Mouse (Mus musculus): ENCODE data around the gene Nags. TPM values are rescaled to one million over a fixed set of nuclear protein-coding genes. Genes with fewer than 3 reads are reported as not detected.

Gene Nags
- 1.1 and 1.3 TPM in 2 replicates for polyA plus RNA-seq (2012)

GRCm38 (mm10) chr11:102145471-102146001 is at the start of gene Nags:
TSS of gene Nags (plus strand) at chr11:102145513.

DNA sequence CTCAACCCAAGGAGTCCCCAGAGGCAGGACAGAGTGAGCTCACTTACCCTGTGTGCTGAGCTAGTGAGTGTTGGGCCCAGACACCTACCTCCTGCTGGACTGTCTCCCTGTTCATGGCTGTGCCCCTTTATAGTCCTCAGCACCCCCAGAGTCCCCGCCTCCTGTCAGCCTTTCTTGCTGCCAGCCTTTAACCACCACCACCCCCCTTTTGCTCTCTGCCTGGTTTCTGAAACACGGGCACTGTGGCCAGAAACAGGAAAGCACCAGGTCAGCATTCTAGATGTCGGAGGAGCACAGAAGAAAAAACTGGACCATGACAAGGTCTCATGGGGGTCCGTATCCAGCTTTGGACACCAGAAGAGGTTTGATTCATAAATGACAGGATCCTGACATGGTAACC is 44.1 kb upstream of the Nags start, which contains the start of gene Ppy:
Gene Ppy, minus strand, starts transcription at position 101 of the 400 bp plus-strand sequence.

GRCm38 (mm10) chr11:102107732-102108131 is 37.6 kb upstream of the Nags start, which contains the start of gene Pyy:
TSS of gene Pyy (minus strand) at chr11:102107832.

GRCm38 (mm10) chr11:102156039-102156785 is 10.9 kb downstream of the Nags start, which contains the start of gene Tmem101:
TSS of gene Tmem101 (minus strand) at chr11:102156404.

DNA sequence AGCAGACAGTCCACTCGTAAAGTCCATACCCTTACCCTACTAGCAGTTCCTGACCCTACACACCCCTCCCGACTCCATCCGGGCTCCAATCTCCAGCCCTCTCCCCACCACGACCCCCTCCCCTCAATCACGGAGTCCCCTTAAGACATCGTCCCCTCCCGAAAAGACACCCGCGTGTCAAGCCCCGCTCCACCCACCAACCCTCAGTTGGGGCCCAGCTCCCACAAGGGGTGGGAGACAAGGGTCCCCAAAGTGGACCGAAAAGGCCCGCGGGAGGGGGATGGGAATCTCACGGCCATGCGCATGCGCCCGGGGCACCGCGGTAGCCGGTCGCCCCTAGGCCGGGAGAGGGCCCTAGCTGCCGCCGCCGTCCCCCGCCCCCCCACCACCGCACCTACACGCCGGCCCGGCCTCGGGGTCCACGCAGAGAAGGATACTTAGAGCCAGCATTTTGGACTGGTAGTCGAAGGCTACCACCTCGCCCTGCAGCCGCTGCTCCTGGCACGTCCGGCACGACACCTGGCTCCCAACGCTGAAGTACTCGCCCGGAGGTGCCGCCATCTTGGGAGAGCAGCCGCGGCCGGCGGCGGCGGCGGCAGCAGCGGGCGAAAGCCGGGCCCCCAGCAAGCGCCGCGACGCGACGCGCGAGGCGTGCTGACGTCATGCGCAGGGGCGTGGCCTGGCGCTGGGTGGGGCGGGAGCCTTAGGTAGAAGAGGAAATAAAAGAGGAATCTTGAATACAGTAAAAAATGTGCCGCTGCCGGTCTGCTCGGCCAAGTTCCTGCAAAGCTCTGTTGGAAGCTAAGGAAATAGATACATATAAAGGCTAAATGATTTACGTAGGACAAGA is 39.6 kb downstream of the Nags start, which contains the start of gene Lsm12:
Gene Lsm12, minus strand, starts transcription at position 651 of the 850 bp plus-strand sequence.

DNA sequence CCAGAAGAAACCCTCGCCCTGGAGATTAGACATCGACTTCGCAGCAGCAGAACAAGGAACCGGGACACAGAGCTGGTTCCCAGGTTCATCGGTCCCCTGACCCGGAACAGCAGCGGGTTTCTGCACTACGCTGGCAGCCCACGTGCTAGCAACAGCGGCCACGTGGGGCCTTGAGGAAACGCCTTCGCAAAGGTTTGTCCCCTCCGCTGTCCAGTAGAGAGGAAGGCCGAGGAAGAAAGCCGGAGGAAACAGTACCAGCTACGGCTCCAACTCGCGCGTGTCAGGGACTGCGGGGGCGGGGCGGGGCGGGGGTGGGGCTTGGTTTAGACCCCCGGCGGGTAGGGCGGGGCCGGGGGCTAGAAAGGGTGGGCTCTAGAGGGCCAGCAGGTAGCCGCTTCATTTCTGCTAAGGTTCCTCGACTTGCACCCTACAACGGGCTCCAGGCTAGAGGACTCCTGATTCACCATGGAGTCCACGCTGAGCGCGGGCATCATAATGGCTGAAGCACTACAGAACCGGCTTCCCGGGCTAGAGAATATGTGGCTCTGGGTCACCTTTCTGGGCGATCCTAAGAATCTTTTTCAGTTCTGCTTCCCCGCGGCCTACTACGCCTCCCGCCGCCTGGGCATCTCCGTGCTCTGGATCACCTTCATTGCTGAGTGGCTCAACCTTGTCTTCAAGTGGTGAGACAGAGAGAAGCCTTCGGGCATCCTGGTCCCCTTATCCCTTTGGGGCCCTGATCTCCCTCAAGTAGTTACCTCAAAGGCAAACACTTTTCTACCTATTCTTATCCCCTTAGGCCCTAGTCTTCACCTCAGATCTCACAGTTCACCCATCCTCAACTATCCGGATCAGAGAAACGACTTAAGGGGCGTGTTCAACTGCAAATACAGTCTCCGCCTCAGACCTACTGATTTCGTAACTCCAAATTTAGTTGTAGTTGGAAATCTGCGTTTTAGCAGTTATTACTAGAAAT is 44.4 kb downstream of the Nags start, which contains the start of gene G6pc3:
Gene G6pc3, plus strand, starts transcription at position 160 of the 976 bp plus-strand sequence.

Other genes with a start within 250 kb of the Nags start
- 0.04 and 0.06 TPM in 2 replicates for gene Sost, start 178.5 kb upstream of the Nags start, polyA plus RNA-seq (2012)
- gene Cfap97d1, start 161.2 kb upstream of the Nags start, polyA plus RNA-seq (2012) = not detected in 2 replicates
- 9.9 and 11.0 TPM in 2 replicates for gene Dusp3, start 158.5 kb upstream of the Nags start, polyA plus RNA-seq (2012)
- 0.08 TPM in 1 of 2 replicates, not detected in the other for gene Mpp3, start 117.1 kb upstream of the Nags start, polyA plus RNA-seq (2012)
- 1.2 and 1.8 TPM in 2 replicates for gene Cd300lg, start 104.0 kb upstream of the Nags start, polyA plus RNA-seq (2012)
- 2.4 TPM in 2 replicates for gene Mpp2, start 57.0 kb upstream of the Nags start, polyA plus RNA-seq (2012)
- gene Ppy, start 44.2 kb upstream of the Nags start, polyA plus RNA-seq (2012) = not detected in 2 replicates
- gene Pyy, start 37.7 kb upstream of the Nags start, polyA plus RNA-seq (2012) = not detected in 2 replicates
- 7.9 and 11.8 TPM in 2 replicates for gene Tmem101, start 10.9 kb downstream of the Nags start, polyA plus RNA-seq (2012)
- gene Lsm12, start 39.8 kb downstream of the Nags start, polyA plus RNA-seq (2012) = 97.8 and 116 TPM in 2 replicates
- gene G6pc3, start 44.1 kb downstream of the Nags start, polyA plus RNA-seq (2012) = 57.4 and 70.2 TPM in 2 replicates
- 158 and 159 TPM in 2 replicates for gene Hdac5, start 84.7 kb downstream of the Nags start, polyA plus RNA-seq (2012)
- gene BC030867, start 103.4 kb downstream of the Nags start, polyA plus RNA-seq (2012) = 8.4 and 10.1 TPM in 2 replicates
- gene Asb16, start 123.2 kb downstream of the Nags start, polyA plus RNA-seq (2012) = 0.81 and 1.0 TPM in 2 replicates
- 36.1 and 37.7 TPM in 2 replicates for gene Tmub2, start 139.4 kb downstream of the Nags start, polyA plus RNA-seq (2012)
- gene Atxn7l3, start 151.1 kb downstream of the Nags start, polyA plus RNA-seq (2012) = 94.8 and 103 TPM in 2 replicates
- 161 and 212 TPM in 2 replicates for gene Ubtf, start 174.2 kb downstream of the Nags start, polyA plus RNA-seq (2012)
- gene Slc4a1, start 220.7 kb downstream of the Nags start, polyA plus RNA-seq (2012) = 2.7 and 4.3 TPM in 2 replicates
- 1.8 and 3.5 TPM in 2 replicates for gene Rundc3a, start 247.9 kb downstream of the Nags start, polyA plus RNA-seq (2012)

Data from megakaryocyte-erythroid progenitor cell, adult 5 weeks (primary cell).